Mouse (Mus musculus) left cerebral cortex, postnatal 10 days (tissue): ENCODE measurements around the gene Sh2b1. TPM values are rescaled to one million over a fixed set of nuclear protein-coding genes. Genes with fewer than 3 reads are reported as not detected.

ENCODE experiments used
- DNase-seq, 2 experiments: peaks; one replicate each; pipeline ENCODE4 v3.0.0; 2021 to 2022; ENCODE audit warnings: low spot score in 2 of 2, mixed read lengths in 1 of 2; ENCODE audit errors: extremely low spot score in 1 of 2
- intact Hi-C: fragments of 180-260 bp; cut with DNase I; formaldehyde crosslinking; loops from one replicate; pipeline ENCODE4 v1.15.1; 2025
- total RNA-seq, 2 experiments: library from RNA; stranded (reverse); gene quantifications; 2 replicates each; pipeline ENCODE4 v1.2.3; 2021

The Sh2b1 gene
- total RNA-seq, 2 experiments from 2014 or later: 68.3 to 68.6 TPM

- DNase-seq: no peak
- intact Hi-C loops: no loop called here
Observed at GRCm38 (mm10) chr7:126434726-126435125, 40.5 kb downstream of the Sh2b1 start.

DNA sequence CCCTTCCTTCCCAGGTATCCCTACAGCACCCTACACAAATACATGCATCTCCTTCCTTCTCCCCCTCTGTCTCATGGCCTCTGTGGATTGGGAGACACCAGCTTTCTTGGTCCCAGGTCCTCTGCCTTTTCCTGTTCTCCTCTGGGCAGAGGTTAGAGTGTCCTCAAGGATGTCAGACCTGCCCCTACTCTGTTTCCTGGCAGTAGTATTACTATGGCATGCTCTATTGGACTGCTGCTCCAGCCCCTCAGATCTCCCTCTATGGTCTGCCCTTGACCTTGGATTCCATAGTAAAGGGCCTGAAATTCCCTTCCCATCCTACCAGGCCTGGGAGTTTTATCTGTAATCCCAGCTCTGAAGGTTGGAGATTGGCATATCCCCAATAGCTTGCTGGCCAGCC is 45.1 kb downstream of the Sh2b1 start:
- no peak for DNase-seq
- intact Hi-C loops: no loop called here

- no peak for DNase-seq
- intact Hi-C loops: no loop called here
Observed at GRCm38 (mm10) chr7:126429503-126429898, 45.7 kb downstream of the Sh2b1 start.

GRCm38 (mm10) chr7:126428631-126429502 is 46.4 kb downstream of the Sh2b1 start, which contains the start of gene Rabep2:
Gene Rabep2, plus strand, starts transcription at chr7:126428759.
- DNase-seq: peak; percentile 88 to 96
- intact Hi-C loops: no loop called here

- DNase-seq: no peak
- intact Hi-C loops: no loop called here
Observed at GRCm38 (mm10) chr7:126428154-126428553, 47.1 kb downstream of the Sh2b1 start.

GRCm38 (mm10) chr7:126427323-126427860 is 47.8 kb downstream of the Sh2b1 start:
- intact Hi-C loops: no loop called here

GRCm38 (mm10) chr7:126424161-126424560 is 51.1 kb downstream of the Sh2b1 start:
- intact Hi-C loops: no loop called here
- no peak for DNase-seq

More at GRCm38 (mm10) chr7:126427323-126427860, 47.8 kb downstream of the Sh2b1 start:
- DNase-seq: no peak

GRCm38 (mm10) chr7:126421756-126422155 is 53.5 kb downstream of the Sh2b1 start:
- intact Hi-C loops: no loop called here
- no peak for DNase-seq

GRCm38 (mm10) chr7:126418496-126418895 is 56.7 kb downstream of the Sh2b1 start:
- no peak for DNase-seq
- intact Hi-C loops: no loop called here

GRCm38 (mm10) chr7:126417606-126418005 is 57.6 kb downstream of the Sh2b1 start:
- DNase-seq: no peak
- intact Hi-C loops: no loop called here

DNA sequence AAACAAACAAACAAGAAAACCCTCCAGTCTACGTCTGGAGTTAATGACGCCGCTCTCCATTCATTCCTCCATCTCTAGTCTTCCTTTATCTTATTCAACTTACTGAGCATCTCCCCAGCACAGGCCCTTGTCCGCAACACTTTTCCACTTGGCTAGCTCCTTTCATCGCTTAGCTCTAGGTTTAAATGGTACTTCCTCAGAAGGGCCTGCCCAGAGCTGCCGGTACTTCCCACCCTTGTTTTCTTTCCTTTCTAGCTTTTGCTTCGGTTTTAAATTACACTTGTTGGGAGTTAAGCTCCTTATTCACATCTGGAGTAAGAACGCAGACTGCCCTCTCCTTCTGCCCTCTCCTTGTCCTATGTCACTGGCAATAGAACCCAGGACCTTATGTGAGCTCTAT is 58.2 kb downstream of the Sh2b1 start:
- intact Hi-C loops: no loop called here
- DNase-seq: no peak

Other genes starting within 250 kb of the Sh2b1 start
- gene Sbk1, start 202.8 kb downstream of the Sh2b1 start, total RNA-seq: 100 to 1,000 TPM; 142 to 147 TPM
- 1 to 10 TPM in 1 of 2 experiments, under 1 TPM in 1; 0.64 to 1.6 TPM for gene Lat, start 105.9 kb downstream of the Sh2b1 start, total RNA-seq
- 10 to 100 TPM; 85.2 to 89.0 TPM for gene Spns1, start 98.0 kb downstream of the Sh2b1 start, total RNA-seq
- 1 to 10 TPM; 8.0 to 8.2 TPM for gene Nfatc2ip, start 78.7 kb downstream of the Sh2b1 start, total RNA-seq
- not detected for gene Cd19, start 60.5 kb downstream of the Sh2b1 start, total RNA-seq
- gene Rabep2, start 46.7 kb downstream of the Sh2b1 start, total RNA-seq: 1 to 10 TPM; 8.7 to 8.8 TPM
- gene Atp2a1, start 12.3 kb downstream of the Sh2b1 start, total RNA-seq: under 1 TPM in 1 of 2 experiments, not detected in 1; 0.20 TPM
- gene Tufm, start 11.9 kb upstream of the Sh2b1 start, total RNA-seq: 100 to 1,000 TPM in 1 of 2 experiments, 10 to 100 TPM in 1; 81.6 to 103 TPM
- gene Atxn2l, start 28.0 kb upstream of the Sh2b1 start, total RNA-seq: 100 to 1,000 TPM; 123 to 125 TPM
- gene Eif3c, start 91.0 kb upstream of the Sh2b1 start, total RNA-seq: 100 to 1,000 TPM; 194 to 195 TPM
- gene Apobr, start 109.5 kb upstream of the Sh2b1 start, total RNA-seq: 1 to 10 TPM in 1 of 2 experiments, under 1 TPM in 1; 0.97 to 1.1 TPM
- 10 to 100 TPM; 21.2 to 22.1 TPM for gene Cln3, start 110.4 kb upstream of the Sh2b1 start, total RNA-seq
- gene Il27, start 119.5 kb upstream of the Sh2b1 start, total RNA-seq: not detected
- gene Nupr1, start 155.4 kb upstream of the Sh2b1 start, total RNA-seq: 1 to 10 TPM; 8.7 to 8.9 TPM
- 10 to 100 TPM; 32.8 to 42.3 TPM for gene Sgf29, start 173.9 kb upstream of the Sh2b1 start, total RNA-seq
- gene Sult1a1, start 201.0 kb upstream of the Sh2b1 start, total RNA-seq: 1 to 10 TPM; 2.7 to 8.2 TPM
- gene Bola2, start 220.0 kb upstream of the Sh2b1 start, total RNA-seq: 100 to 1,000 TPM; 118 to 124 TPM
- 10 to 100 TPM; 21.6 to 22.5 TPM for gene Slx1b, start 220.4 kb upstream of the Sh2b1 start, total RNA-seq
- 100 to 1,000 TPM; 178 to 199 TPM for gene Coro1a, start 232.4 kb upstream of the Sh2b1 start, total RNA-seq